Mouse (Mus musculus) kidney, embryonic 14.5 days (tissue): ENCODE data around the gene Rbks. TPM values are rescaled to one million over a fixed set of nuclear protein-coding genes. Genes with fewer than 3 reads are reported as not detected.
A peak's percentile ranks its signal among the peaks of the same experiment; 100 is the strongest.

ENCODE experiments used
- ATAC-seq: fragments of 200-750 bp; cut with Nextera tagmentation; 2 replicates; pipeline ENCODE4 v1.8.0; 2017; ENCODE audit warnings: moderate number of reproducible peaks, mild to moderate bottlenecking, moderate TSS enrichment, moderate library complexity; ENCODE audit not compliant: low FRiP score, low TSS enrichment
- H3K27ac ChIP-seq: fragments of 300-500 bp; sonication (generic); 2 replicates; pipeline ENCODE4 v1.5.1; 2014; ENCODE audit warnings: low read depth, mild to moderate bottlenecking, low read length, moderate library complexity, mixed read lengths
- H3K27me3 ChIP-seq: fragments of 300-500 bp; sonication (generic); 2 replicates; pipeline ENCODE4 v1.6.1; 2014; ENCODE audit warnings: mild to moderate bottlenecking, low read length; ENCODE audit not compliant: control insufficient read depth, insufficient read depth
- H3K36me3 ChIP-seq: fragments of 300-500 bp; sonication (generic); 2 replicates; pipeline ENCODE4 v1.6.1; 2014; ENCODE audit warnings: low read length, mixed read lengths; ENCODE audit not compliant: control insufficient read depth, insufficient read depth
- H3K4me1 ChIP-seq: fragments of 300-500 bp; sonication (generic); 2 replicates; pipeline ENCODE4 v1.6.1; 2014; ENCODE audit warnings: low read length, mixed read lengths; ENCODE audit not compliant: control insufficient read depth, insufficient read depth
- H3K4me2 ChIP-seq: fragments of 300-500 bp; sonication (generic); replicated peaks from 2 replicates; pipeline ENCODE4 v1.6.1; 2014; ENCODE audit warnings: low read depth, mild to moderate bottlenecking, low read length
- H3K4me3 ChIP-seq: fragments of 300-500 bp; sonication (generic); 2 replicates; pipeline ENCODE4 v1.5.1; 2014; ENCODE audit warnings: mild to moderate bottlenecking, low read length
- H3K9ac ChIP-seq: fragments of 300-500 bp; sonication (generic); 2 replicates; pipeline ENCODE4 v1.6.1; 2014; ENCODE audit warnings: low read depth, mild to moderate bottlenecking, low read length, moderate library complexity
- H3K9me3 ChIP-seq: fragments of 300-500 bp; sonication (generic); 2 replicates; pipeline ENCODE4 v1.6.1; 2016; ENCODE audit warnings: low read length; ENCODE audit not compliant: control insufficient read depth
- WGBS: fragments of 180-500 bp; shearing (Covaris S2); extraction: QIAGEN DNeasy Blood & Tissue Kit; methylation state at CpG from one replicate; pipeline ENCODE4 v1.1.7; 2014; 5-methylcytosine and 5-hydroxymethylcytosine counted together
- polyA plus RNA-seq: library from polyadenylated mRNA; unstranded; fragments of >200 nt; fragmentation: Nextera tagmentation; extraction: Ambion mirVana; gene quantifications from 2 replicates; pipeline ENCODE4 v1.2.1, GENCODE M21; 2014

Gene Rbks
- polyA plus RNA-seq, 1 experiment from 2014 or later: 3.2 TPM

GRCm38 (mm10) chr5:31668325-31668968 is 29.0 kb downstream of the Rbks start:
- Histone ChIP-seq H3K9me3 (no peaks in the 10 kb centered on the region), H3K4me1 (no peaks in the 10 kb centered on the region), H3K36me3 (no peaks in the 10 kb centered on the region), H3K9ac (no peak overlapping the region), H3K27ac (no peak overlapping the region), H3K4me2 (peak overlapping the region; percentile 17; the same call in 1 of the 2 replicates), H3K4me3 (no peak overlapping the region), H3K27me3 (no peaks in the 10 kb centered on the region)
- WGBS: 57% methylated on average over 13 of the region's 13 CpGs
- ATAC-seq: peak; percentile 71

DNA sequence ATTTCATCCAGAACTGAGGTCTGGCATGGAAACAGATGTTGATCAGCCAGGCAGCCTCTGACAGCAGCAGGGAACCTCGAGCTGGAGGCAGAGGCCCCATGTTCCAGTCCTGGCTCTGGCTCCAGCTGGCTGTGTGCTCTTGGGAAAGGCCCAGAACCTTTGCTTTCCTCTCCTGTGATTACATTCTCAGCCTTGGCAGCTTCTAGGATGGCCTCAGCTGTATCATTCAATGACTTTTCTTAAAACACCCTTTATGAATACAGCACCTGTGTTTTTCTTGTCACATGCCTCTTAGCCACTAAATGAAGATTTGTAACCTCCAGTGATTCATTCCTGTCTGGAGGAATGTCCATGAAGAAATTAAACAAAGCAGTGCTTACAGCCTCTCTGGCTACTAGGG is 31.3 kb downstream of the Rbks start:
- 30% methylated on average over 1 of the region's 1 CpGs for whole genome bisulfite sequencing
- no peaks in the 10 kb centered on the region for H3K36me3 ChIP-seq

DNA sequence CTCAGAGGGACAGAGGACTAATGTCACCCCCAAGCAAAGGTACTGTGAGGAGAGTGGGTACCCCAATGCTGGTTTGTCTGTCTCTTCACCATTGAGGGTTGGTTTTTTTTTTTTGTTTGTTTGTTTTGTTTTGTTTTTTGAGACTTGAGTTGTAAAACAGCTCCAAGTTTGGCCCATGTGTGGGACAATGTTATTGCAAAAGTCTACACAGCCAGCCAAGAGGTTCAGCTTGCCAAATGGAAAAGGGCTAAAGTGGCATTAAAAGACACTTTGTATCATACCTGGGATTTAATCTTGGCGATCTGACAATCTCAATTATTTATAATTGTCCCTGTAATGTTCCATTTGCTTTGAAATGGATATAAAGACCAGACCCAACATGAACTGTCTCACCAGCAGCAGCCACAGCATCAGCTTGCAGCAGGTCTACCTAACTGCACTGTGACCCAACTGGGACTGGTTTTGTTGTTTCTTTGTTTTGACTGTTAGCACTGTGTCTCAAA is 41.7 kb downstream of the Rbks start:
- Histone ChIP-seq H3K9ac (no peak overlapping the region), H3K4me3 (no peak overlapping the region), H3K9me3 (0 out of 2 replicates have a peak, but pooled peaks cover 3% of the 10 kb centered on the region), H3K4me1 (no peaks in the 10 kb centered on the region), H3K27ac (no peak overlapping the region), H3K4me2 (no peak overlapping the region), H3K36me3 (no peaks in the 10 kb centered on the region), H3K27me3 (no peaks in the 10 kb centered on the region)
- no peak for ATAC-seq
- 100% methylated on average over 1 of the region's 1 CpGs for WGBS

More for the DNA sequence above, 31.3 kb downstream of the Rbks start:
- no peak overlapping the region for H3K4me2 ChIP-seq
- no peak overlapping the region; the same call in 1 of the 2 replicates for H3K9ac ChIP-seq
- no peak overlapping the region for H3K27ac ChIP-seq
- no peaks in the 10 kb centered on the region for H3K4me1 ChIP-seq
- ATAC-seq: no peak
- H3K27me3 ChIP-seq: no peaks in the 10 kb centered on the region
- no peak overlapping the region for H3K4me3 ChIP-seq
- no peaks in the 10 kb centered on the region for H3K9me3 ChIP-seq

DNA sequence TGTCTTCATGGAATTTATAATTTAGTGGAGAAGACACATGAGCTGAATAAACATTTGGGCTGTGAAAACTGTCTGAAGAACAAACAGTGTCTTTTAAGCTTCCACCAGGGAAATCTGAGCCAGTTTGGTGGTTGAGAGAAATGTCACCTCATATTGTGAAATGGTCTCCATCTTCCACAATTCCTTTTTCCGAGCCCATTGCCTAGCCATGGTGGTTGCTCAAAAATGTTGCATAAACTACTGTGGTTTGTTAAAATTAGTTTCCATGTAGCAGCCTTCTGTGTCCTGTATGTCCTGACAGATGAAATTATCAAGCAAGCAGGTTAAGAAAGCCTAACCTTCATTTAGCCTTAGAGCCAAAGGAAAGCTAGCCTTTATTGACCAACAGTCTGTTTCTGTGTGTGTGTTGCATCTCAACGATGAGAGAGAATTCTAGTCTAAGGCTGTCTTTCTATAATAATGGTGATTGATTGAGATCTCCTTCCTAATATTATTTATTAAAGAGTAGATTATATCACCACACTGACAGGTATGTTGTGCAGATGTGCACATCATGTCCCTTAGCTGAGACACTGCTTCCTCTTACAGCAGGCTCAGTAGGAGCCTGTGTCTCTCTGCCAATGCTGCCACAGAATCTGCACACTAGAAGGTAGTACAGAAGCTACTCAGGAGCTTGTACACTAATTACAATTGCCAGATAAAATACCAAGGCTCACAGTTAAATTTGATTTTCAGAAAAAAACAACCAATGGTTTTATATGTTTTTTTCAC is 46.7 kb downstream of the Rbks start:
- Histone ChIP-seq H3K27me3 (no peaks in the 10 kb centered on the region), H3K27ac (no peak overlapping the region), H3K4me2 (no peak overlapping the region), H3K4me3 (no peak overlapping the region), H3K9me3 (0 out of 2 replicates have a peak, but pooled peaks cover 3% of the 10 kb centered on the region), H3K36me3 (no peaks in the 10 kb centered on the region), H3K9ac (no peak overlapping the region), H3K4me1 (no peaks in the 10 kb centered on the region)
- 86% methylated on average over 2 of the region's 2 CpGs for WGBS
- no peak for ATAC-seq

GRCm38 (mm10) chr5:31647327-31647726 is 50.1 kb downstream of the Rbks start:
- H3K27ac ChIP-seq: no peak overlapping the region
- no peak for ATAC-seq
- no peak overlapping the region for H3K4me3 ChIP-seq
- H3K4me2 ChIP-seq: no peak overlapping the region
- H3K4me1 ChIP-seq: no peaks in the 10 kb centered on the region
- H3K27me3 ChIP-seq: no peaks in the 10 kb centered on the region
- no peak overlapping the region for H3K9ac ChIP-seq
- H3K9me3 ChIP-seq: no peaks in the 10 kb centered on the region
- WGBS: 77% methylated on average over 2 of the region's 2 CpGs
- H3K36me3 ChIP-seq: no peaks in the 10 kb centered on the region

- 87% methylated on average over 6 of the region's 6 CpGs for WGBS
- H3K4me1 ChIP-seq: no peaks in the 10 kb centered on the region
Measured at GRCm38 (mm10) chr5:31646574-31646973, 50.9 kb downstream of the Rbks start.

DNA sequence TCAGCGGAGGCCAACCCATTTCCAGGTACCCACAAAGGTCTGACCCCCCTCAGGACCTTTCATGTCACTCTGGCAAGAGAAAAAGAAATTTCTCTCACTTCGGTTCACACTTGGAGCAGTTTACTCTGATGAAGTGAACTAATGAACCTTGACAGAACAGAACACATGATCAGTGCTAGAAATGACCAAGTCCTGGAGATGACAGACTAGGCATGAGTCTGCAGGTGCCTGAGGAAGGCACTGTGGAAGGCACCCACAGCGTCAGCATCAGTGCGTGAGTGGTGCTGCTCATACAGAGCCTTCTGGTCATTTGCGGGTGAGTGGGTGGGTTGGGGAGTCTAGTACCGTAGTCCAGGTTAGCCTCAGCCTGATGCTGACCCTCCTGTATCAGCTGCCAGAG is 51.6 kb downstream of the Rbks start:
- Histone ChIP-seq H3K9ac (no peak overlapping the region), H3K27ac (no peak overlapping the region), H3K4me2 (no peak overlapping the region), H3K4me1 (no peaks in the 10 kb centered on the region), H3K27me3 (no peaks in the 10 kb centered on the region), H3K36me3 (no peaks in the 10 kb centered on the region), H3K4me3 (no peak overlapping the region), H3K9me3 (no peaks in the 10 kb centered on the region)
- no peak for ATAC-seq
- 82% methylated on average over 6 of the region's 6 CpGs for WGBS

More at GRCm38 (mm10) chr5:31646574-31646973, 50.9 kb downstream of the Rbks start:
- ATAC-seq: no peak
- H3K27me3 ChIP-seq: no peaks in the 10 kb centered on the region
- H3K9ac ChIP-seq: no peak overlapping the region
- no peak overlapping the region for H3K4me2 ChIP-seq
- H3K36me3 ChIP-seq: no peaks in the 10 kb centered on the region
- no peak overlapping the region for H3K27ac ChIP-seq
- no peak overlapping the region for H3K4me3 ChIP-seq
- H3K9me3 ChIP-seq: no peaks in the 10 kb centered on the region

- H3K4me1 ChIP-seq: no peaks in the 10 kb centered on the region
- no peak overlapping the region for H3K4me3 ChIP-seq
- no peak overlapping the region for H3K4me2 ChIP-seq
- no peaks in the 10 kb centered on the region for H3K27me3 ChIP-seq
- WGBS: 94% methylated on average over 6 of the region's 6 CpGs
- no peaks in the 10 kb centered on the region; the same call in 1 of the 2 replicates for H3K36me3 ChIP-seq
- H3K9ac ChIP-seq: no peak overlapping the region
- ATAC-seq: no peak
- no peaks in the 10 kb centered on the region for H3K9me3 ChIP-seq
- no peak overlapping the region for H3K27ac ChIP-seq
Measured at GRCm38 (mm10) chr5:31644847-31645246, 52.6 kb downstream of the Rbks start.

DNA sequence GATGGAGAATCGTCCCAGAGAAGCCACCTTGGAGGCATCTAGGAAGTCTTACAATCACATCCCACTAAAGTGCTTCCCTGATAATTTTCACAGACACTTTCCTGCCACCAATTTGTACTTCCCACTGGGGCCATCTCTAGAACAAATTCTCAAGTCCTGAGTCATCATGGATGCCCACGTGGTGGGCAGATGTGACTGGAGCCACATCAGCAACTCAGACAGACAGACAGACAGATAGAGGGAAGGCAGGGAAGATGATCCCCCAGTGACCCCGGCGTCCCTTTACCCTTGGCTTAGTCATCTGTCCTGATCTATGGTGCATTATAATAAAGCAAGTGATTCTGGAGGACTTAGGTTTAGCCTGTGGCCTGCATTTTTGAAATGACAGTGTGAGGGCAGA is 53.2 kb downstream of the Rbks start:
- Histone ChIP-seq H3K27ac (no peak overlapping the region), H3K9ac (no peak overlapping the region), H3K9me3 (no peaks in the 10 kb centered on the region), H3K27me3 (no peaks in the 10 kb centered on the region), H3K4me3 (no peak overlapping the region), H3K4me1 (no peaks in the 10 kb centered on the region), H3K4me2 (no peak overlapping the region), H3K36me3 (no peaks in the 10 kb centered on the region; the same call in 1 of the 2 replicates)
- 80% methylated on average over 4 of the region's 4 CpGs for WGBS
- no peak for ATAC-seq
